Mouse (Mus musculus) neural tube, embryonic 14.5 days (tissue): ENCODE results near the gene Pmpca. TPM values are rescaled to one million over a fixed set of nuclear protein-coding genes. Genes with fewer than 3 reads are reported as not detected.

Experiments
- ATAC-seq: fragments of 200-750 bp; cut with Nextera tagmentation; 2 replicates; pipeline ENCODE4 v1.8.0; 2017; ENCODE audit warnings: low read depth, mild to moderate bottlenecking, moderate TSS enrichment, moderate library complexity
- H3K27ac ChIP-seq: fragments of 300-500 bp; sonication (generic); 2 replicates; pipeline ENCODE4 v1.5.1; 2014; ENCODE audit warnings: low read depth, mild to moderate bottlenecking, control low read depth, low read length, moderate library complexity, mixed read lengths
- H3K27me3 ChIP-seq: fragments of 300-500 bp; sonication (generic); 2 replicates; pipeline ENCODE4 v1.6.1; 2014; ENCODE audit warnings: low read length; ENCODE audit not compliant: control insufficient read depth, insufficient read depth
- H3K36me3 ChIP-seq: fragments of 300-500 bp; sonication (generic); 2 replicates; pipeline ENCODE4 v1.6.1; 2014; ENCODE audit warnings: low read length, mixed read lengths; ENCODE audit not compliant: control insufficient read depth, insufficient read depth
- H3K4me1 ChIP-seq: fragments of 300-500 bp; sonication (generic); 2 replicates; pipeline ENCODE4 v1.6.1; 2014; ENCODE audit warnings: low read length; ENCODE audit not compliant: control insufficient read depth, insufficient read depth
- H3K4me2 ChIP-seq: fragments of 300-500 bp; sonication (generic); 2 replicates; pipeline ENCODE4 v1.6.1; 2014; ENCODE audit warnings: mild to moderate bottlenecking, low read depth, low read length, control low read depth
- H3K4me3 ChIP-seq: fragments of 300-500 bp; sonication (generic); 2 replicates; pipeline ENCODE4 v1.5.1; 2014; ENCODE audit warnings: low read depth, low read length, control low read depth, mixed read lengths
- H3K9ac ChIP-seq: fragments of 300-500 bp; sonication (generic); replicated peaks from 2 replicates; pipeline ENCODE4 v1.6.1; 2014; ENCODE audit warnings: low read depth, mild to moderate bottlenecking, control low read depth, low read length, mixed read lengths
- H3K9me3 ChIP-seq: fragments of 300-500 bp; sonication (generic); 2 replicates; pipeline ENCODE4 v1.6.1; 2016; ENCODE audit warnings: low read length; ENCODE audit not compliant: control insufficient read depth
- WGBS: fragments of 180-500 bp; shearing (Covaris S2); extraction: QIAGEN DNeasy Blood & Tissue Kit; methylation state at CpG from one replicate; pipeline ENCODE4 v1.1.7; 2014; 5-methylcytosine and 5-hydroxymethylcytosine counted together
- polyA plus RNA-seq: library from polyadenylated mRNA; unstranded; fragments of >200 nt; fragmentation: Nextera tagmentation; extraction: Ambion mirVana; gene quantifications from 2 replicates; pipeline ENCODE4 v1.2.1, GENCODE M21; 2014

Gene Pmpca
- polyA plus RNA-seq, 1 experiment from 2014 or later, result 76.4 TPM

DNA sequence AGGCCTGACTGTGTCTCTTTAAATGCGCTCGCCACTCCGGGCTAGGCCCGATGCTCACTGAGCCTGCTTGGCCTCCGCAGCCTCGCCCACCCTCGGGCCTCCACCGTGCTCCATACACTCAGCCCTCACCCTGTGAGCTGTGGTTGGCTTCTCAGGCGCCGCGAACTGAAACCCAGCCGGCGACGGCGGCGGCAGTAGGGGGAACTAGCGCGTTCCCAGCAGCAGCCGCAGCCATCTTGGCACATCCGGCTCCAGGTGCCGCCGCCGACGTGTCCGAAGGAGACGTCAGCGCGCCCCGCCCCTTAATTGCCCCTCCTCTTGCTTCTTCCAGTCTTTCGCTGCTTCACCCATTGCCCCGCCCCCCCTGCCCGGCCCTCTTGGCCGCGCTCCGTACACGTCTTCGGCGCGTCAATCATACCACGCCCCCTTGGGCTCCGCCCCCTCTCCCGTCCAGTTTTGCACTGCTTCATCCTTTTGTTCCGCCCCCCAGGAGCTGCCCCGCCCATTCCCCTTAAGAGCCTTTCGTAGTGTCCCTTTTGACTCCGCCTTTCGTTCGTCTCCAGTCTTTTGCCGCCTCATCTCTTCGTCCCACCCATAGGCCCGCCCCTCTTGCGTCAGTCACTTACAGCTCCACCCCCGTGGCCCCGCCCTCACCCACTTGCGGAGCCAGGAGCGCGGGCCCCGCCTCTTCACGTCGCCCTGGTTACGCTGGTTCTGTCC lies 56.0 kb downstream of the Pmpca start, which contains the start of gene Sec16a:
Gene Sec16a (minus strand): TSS at position 271 of the 720 bp plus-strand sequence.
- H3K4me2 ChIP-seq, result peak within 1 kb of the TSS; percentile 91
- H3K9ac ChIP-seq, result peak within 1 kb of the TSS; percentile 89
- H3K36me3 ChIP-seq, result peaks cover 15% of the 10 kb centered on the region; the same call in 1 of the 2 replicates
- no peaks in the 10 kb centered on the region for H3K27me3 ChIP-seq
- peaks cover 22% of the 10 kb centered on the region for H3K4me1 ChIP-seq
- peak within 1 kb of the TSS; percentile 81 for H3K4me3 ChIP-seq
- WGBS, result under 1% methylated on average over 60 of the region's 61 CpGs
- H3K27ac ChIP-seq, result peak within 1 kb of the TSS; percentile 89
- peak; percentile 91 for ATAC-seq
- no peaks in the 10 kb centered on the region for H3K9me3 ChIP-seq

DNA sequence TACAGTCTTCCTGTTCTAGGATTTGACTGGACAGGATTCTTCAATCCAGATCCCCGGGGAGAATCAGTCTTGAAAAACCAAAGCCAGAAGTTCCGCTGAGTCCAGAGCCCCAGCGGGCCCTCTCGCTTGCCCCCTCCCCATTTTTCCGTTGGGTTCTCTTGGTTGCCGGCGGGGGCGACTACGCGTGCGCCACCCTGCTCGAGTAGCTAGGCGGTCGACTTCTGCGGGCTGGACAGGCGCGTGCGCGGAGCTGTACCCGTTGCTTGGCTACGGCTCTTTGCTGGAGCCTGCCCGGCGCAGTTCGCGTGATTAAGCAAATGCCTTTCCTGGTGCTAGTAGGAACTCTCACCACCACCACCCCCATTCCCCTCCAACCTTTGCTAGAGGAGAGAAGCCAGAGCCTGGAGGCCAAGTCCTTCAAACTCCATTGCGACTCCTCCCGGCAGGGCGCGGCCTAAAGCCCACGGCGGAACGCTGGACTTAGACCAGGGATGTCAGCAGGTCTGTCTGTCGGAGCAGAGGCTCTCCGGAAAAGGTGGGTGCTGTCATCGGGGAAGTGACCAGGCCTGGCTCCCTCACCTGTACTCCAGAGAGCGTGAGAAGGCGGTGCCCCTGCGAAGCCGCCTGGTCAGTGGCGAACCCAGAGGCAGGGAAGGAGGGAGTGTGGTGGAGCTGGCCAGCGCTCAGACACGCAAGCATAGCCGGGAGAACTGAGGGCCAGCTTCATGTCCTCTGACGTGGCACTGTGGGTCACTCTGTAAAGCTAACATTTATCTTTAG lies 56.7 kb downstream of the Pmpca start:
- Histone ChIP-seq H3K27ac (peak overlapping the region; percentile 89), H3K4me1 (peaks cover 22% of the 10 kb centered on the region), H3K9me3 (no peaks in the 10 kb centered on the region), H3K4me3 (peak overlapping the region; percentile 81), H3K9ac (peak overlapping the region; percentile 63), H3K4me2 (peak overlapping the region; percentile 91), H3K27me3 (no peaks in the 10 kb centered on the region), H3K36me3 (peaks cover 9% of the 10 kb centered on the region; the same call in 1 of the 2 replicates)
- WGBS, result under 1% methylated on average over 44 of the region's 44 CpGs
- peak; percentile 92 for ATAC-seq

DNA sequence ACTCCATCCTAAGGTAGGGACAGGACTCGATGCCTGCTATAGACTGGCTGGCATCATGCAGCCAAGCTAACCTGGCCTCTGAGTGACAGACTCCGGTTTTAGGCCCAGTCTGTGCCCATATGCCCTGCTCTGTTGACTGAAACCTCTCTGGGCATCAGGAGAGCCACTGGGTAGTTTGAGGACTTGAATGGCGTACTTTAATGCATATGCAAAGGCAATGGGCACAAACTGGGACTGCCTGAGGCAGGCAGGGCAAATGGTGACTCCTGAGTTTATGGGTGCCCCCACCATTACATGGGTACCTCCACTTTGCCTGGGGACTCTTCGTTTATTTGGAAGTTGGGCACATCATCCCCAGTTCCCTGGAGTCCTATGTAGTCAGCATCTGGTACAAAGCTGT lies 57.5 kb downstream of the Pmpca start:
- peaks cover 22% of the 10 kb centered on the region for H3K4me1 ChIP-seq
- peak overlapping the region; percentile 63; the same call in 1 of the 2 replicates for H3K9ac ChIP-seq
- WGBS, result 69% methylated on average over 4 of the region's 4 CpGs
- peak overlapping the region; percentile 81 for H3K4me3 ChIP-seq
- no peak overlapping the region for H3K27ac ChIP-seq
- no peaks in the 10 kb centered on the region for H3K9me3 ChIP-seq
- H3K4me2 ChIP-seq, result peak overlapping the region; percentile 91
- no peak for ATAC-seq
- no peaks in the 10 kb centered on the region for H3K27me3 ChIP-seq
- peaks cover 2% of the 10 kb centered on the region; the same call in 1 of the 2 replicates for H3K36me3 ChIP-seq

Other genes with a start within 250 kb of the Pmpca start
- 9.1 and 10.1 TPM in 2 replicates for gene Lhx3, start 181.1 kb upstream of the Pmpca start, polyA plus RNA-seq
- gene Qsox2, start 151.8 kb upstream of the Pmpca start, polyA plus RNA-seq, result 16.1 and 17.3 TPM in 2 replicates
- 0.08 TPM in 1 of 2 replicates, not detected in the other for gene Ccdc187, start 94.8 kb upstream of the Pmpca start, polyA plus RNA-seq
- gene Gpsm1, start 73.8 kb upstream of the Pmpca start, polyA plus RNA-seq, result 92.0 and 94.8 TPM in 2 replicates
- gene Dnlz, start 37.2 kb upstream of the Pmpca start, polyA plus RNA-seq, result 26.6 and 31.0 TPM in 2 replicates
- gene Card9, start 28.4 kb upstream of the Pmpca start, polyA plus RNA-seq, result 1.5 and 1.7 TPM in 2 replicates
- gene Snapc4, start 8.7 kb upstream of the Pmpca start, polyA plus RNA-seq, result 30.9 and 32.4 TPM in 2 replicates
- gene Entr1, start within 50 bp of the Pmpca start, polyA plus RNA-seq, result 147 and 152 TPM in 2 replicates
- gene Inpp5e, start 19.9 kb downstream of the Pmpca start, polyA plus RNA-seq, result 21.3 and 24.4 TPM in 2 replicates
- gene Sec16a, start 55.9 kb downstream of the Pmpca start, polyA plus RNA-seq, result 27.2 and 35.2 TPM in 2 replicates
- 20.8 and 26.6 TPM in 2 replicates for gene Notch1, start 127.3 kb downstream of the Pmpca start, polyA plus RNA-seq
- 37.4 and 64.3 TPM in 2 replicates for gene Egfl7, start 190.7 kb downstream of the Pmpca start, polyA plus RNA-seq
- gene Gm20532, start 197.3 kb downstream of the Pmpca start, polyA plus RNA-seq, result not detected in 2 replicates
- 2.7 and 4.1 TPM in 2 replicates for gene Agpat2, start 215.1 kb downstream of the Pmpca start, polyA plus RNA-seq
- 123 and 139 TPM in 2 replicates for gene Fam69b, start 239.1 kb downstream of the Pmpca start, polyA plus RNA-seq